Mouse (Mus musculus) MEL (cell line): ENCODE measurements around the gene Sgca. TPM values are rescaled to one million over a fixed set of nuclear protein-coding genes. Genes with fewer than 3 reads are reported as not detected.

Experiments
- DNase-seq: peaks from one replicate; pipeline ENCODE4 v3.0.0; 2011; ENCODE audit warnings: low read depth, low spot score
- H3K27ac ChIP-seq: 2 replicates; pipeline ENCODE4 v1.5.1; 2012; ENCODE audit warnings: low read depth, mild to moderate bottlenecking, control low read depth, low read length, moderate library complexity; ENCODE audit not compliant: control insufficient read depth
- H3K27me3 ChIP-seq, 2 experiments: fragments of 150-350 bp in 1 of 2; sonication (generic) in 1 of 2; 2 replicates each; pipeline ENCODE4 v1.6.1; 2012; ENCODE audit warnings: low read length in 2 of 2, mild to moderate bottlenecking in 2 of 2, improper control_type of control experiment in 1 of 2, moderate library complexity in 1 of 2; ENCODE audit not compliant: insufficient read depth in 2 of 2, control insufficient read depth in 1 of 2
- H3K36me3 ChIP-seq, 2 experiments: 2 replicates each; pipeline ENCODE4 v1.6.1; 2012 to 2014; ENCODE audit warnings: low read length in 2 of 2, improper control_type of control experiment in 1 of 2, inconsistent platforms in 1 of 2, mild to moderate bottlenecking in 1 of 2; ENCODE audit not compliant: insufficient read depth in 2 of 2, control insufficient read depth in 1 of 2
- H3K4me1 ChIP-seq, 2 experiments: fragments of 150-350 bp in 1 of 2; sonication (generic) in 1 of 2; 2 replicates each; pipeline ENCODE4 v1.6.1; 2012; ENCODE audit warnings: low read length in 2 of 2, improper control_type of control experiment in 1 of 2, mild to moderate bottlenecking in 1 of 2; ENCODE audit not compliant: insufficient read depth in 2 of 2, control insufficient read depth in 1 of 2
- H3K4me3 ChIP-seq, 2 experiments: fragments of 150-350 bp in 1 of 2; sonication (generic) in 1 of 2; 2 replicates each; pipeline ENCODE4 v1.5.1; 2012; ENCODE audit warnings: low read depth in 2 of 2, low read length in 2 of 2, mild to moderate bottlenecking in 2 of 2, moderate library complexity in 2 of 2, control low read depth in 1 of 2, improper control_type of control experiment in 1 of 2; ENCODE audit not compliant: control insufficient read depth in 1 of 2, insufficient read depth in 1 of 2
- H3K79me2 ChIP-seq: 2 replicates; pipeline ENCODE4 v1.6.1; 2012; ENCODE audit warnings: mild to moderate bottlenecking, low read length, moderate library complexity; ENCODE audit not compliant: control insufficient read depth, poor library complexity, insufficient read depth
- H3K9ac ChIP-seq: 2 replicates; pipeline ENCODE4 v1.6.1; 2012; ENCODE audit warnings: low read depth, mild to moderate bottlenecking, control low read depth, low read length, moderate library complexity; ENCODE audit not compliant: control insufficient read depth, poor library complexity, severe bottlenecking
- H3K9me3 ChIP-seq: fragments of 150-350 bp; sonication (generic); replicated peaks from 2 replicates; pipeline ENCODE4 v1.6.1; 2012; ENCODE audit warnings: mild to moderate bottlenecking, low read length, improper control_type of control experiment, moderate library complexity; ENCODE audit not compliant: insufficient read depth
- BHLHE40 ChIP-seq: IDR thresholded peaks from 2 replicates; pipeline ENCODE4 v1.6.1; 2012; ENCODE audit warnings: low read depth, mild to moderate bottlenecking, inconsistent platforms, low read length, improper control_type of control experiment, borderline replicate concordance
- CHD1 ChIP-seq: IDR thresholded peaks from 2 replicates; pipeline ENCODE4 v1.6.1; 2012; ENCODE audit warnings: low read depth, mild to moderate bottlenecking, inconsistent platforms, low read length, improper control_type of control experiment
- ETS1 ChIP-seq: IDR thresholded peaks from 2 replicates; pipeline ENCODE4 v1.6.1; 2012; ENCODE audit warnings: low read depth, mild to moderate bottlenecking, inconsistent platforms, low read length, improper control_type of control experiment, moderate library complexity
- KAT2A ChIP-seq: conservative IDR thresholded peaks from 2 replicates; pipeline ENCODE4 v1.6.1; 2012; ENCODE audit warnings: low read depth, low read length, improper control_type of control experiment, inconsistent platforms
- MAFK ChIP-seq: IDR thresholded peaks from 2 replicates; pipeline ENCODE4 v1.6.1; 2011; ENCODE audit warnings: low read depth, mild to moderate bottlenecking, low read length, improper control_type of control experiment, borderline replicate concordance
- MAX ChIP-seq: IDR thresholded peaks from 2 replicates; pipeline ENCODE4 v1.6.1; 2011; ENCODE audit warnings: low read length, improper control_type of control experiment
- MAZ ChIP-seq: IDR thresholded peaks from 2 replicates; pipeline ENCODE4 v1.6.1; 2012; ENCODE audit warnings: low read depth, mild to moderate bottlenecking, inconsistent platforms, low read length, improper control_type of control experiment
- MEF2A ChIP-seq: IDR thresholded peaks from 2 replicates; pipeline ENCODE4 v1.6.1; 2014; ENCODE audit warnings: low read depth, mild to moderate bottlenecking, inconsistent platforms, low read length, improper control_type of control experiment; ENCODE audit not compliant: poor library complexity, insufficient replicate concordance, severe bottlenecking; ENCODE audit errors: extremely low read depth
- MYB ChIP-seq: IDR thresholded peaks from 2 replicates; pipeline ENCODE4 v1.6.1; 2011; ENCODE audit warnings: mild to moderate bottlenecking, low read depth, low read length, improper control_type of control experiment
- MYC ChIP-seq: IDR thresholded peaks from 2 replicates; pipeline ENCODE4 v1.6.1; 2011; ENCODE audit warnings: low read depth, mild to moderate bottlenecking, low read length, improper control_type of control experiment, moderate library complexity
- NELFE ChIP-seq: IDR thresholded peaks from 2 replicates; pipeline ENCODE4 v1.6.1; 2011; ENCODE audit warnings: low read depth, low read length, improper control_type of control experiment
- NRF1 ChIP-seq: IDR thresholded peaks from 2 replicates; pipeline ENCODE4 v1.6.1; 2014; ENCODE audit warnings: low read depth, mild to moderate bottlenecking, inconsistent platforms, low read length, improper control_type of control experiment, moderate library complexity; ENCODE audit not compliant: poor library complexity, insufficient read depth, severe bottlenecking
- POLR2A ChIP-seq, 2 experiments: IDR thresholded peaks; 2 replicates each; pipeline ENCODE4 v1.6.1; 2011 to 2012; ENCODE audit warnings: low read length in 2 of 2, mild to moderate bottlenecking in 2 of 2, control low read depth in 1 of 2, improper control_type of control experiment in 1 of 2, low read depth in 1 of 2, moderate library complexity in 1 of 2; ENCODE audit not compliant: control insufficient read depth in 1 of 2, insufficient read depth in 1 of 2, poor library complexity in 1 of 2
- RCOR1 ChIP-seq: IDR thresholded peaks from 2 replicates; pipeline ENCODE4 v1.6.1; 2012; ENCODE audit warnings: low read depth, mild to moderate bottlenecking, inconsistent platforms, low read length, improper control_type of control experiment
- TAL1 ChIP-seq: IDR thresholded peaks from 2 replicates; pipeline ENCODE4 v1.6.1; 2012; ENCODE audit warnings: mild to moderate bottlenecking, inconsistent platforms, low read length, moderate library complexity, mixed read lengths
- TBP ChIP-seq: IDR thresholded peaks from 2 replicates; pipeline ENCODE4 v1.8.0; 2011; ENCODE audit warnings: low read depth, low read length, improper control_type of control experiment
- USF1 ChIP-seq: IDR thresholded peaks from 2 replicates; pipeline ENCODE4 v1.6.1; 2014; ENCODE audit warnings: low read depth, mild to moderate bottlenecking, inconsistent platforms, low read length, improper control_type of control experiment, moderate library complexity
- USF2 ChIP-seq, 2 experiments: IDR thresholded peaks; 2 replicates each; pipeline ENCODE4 v1.6.1; 2011 to 2012; ENCODE audit warnings: improper control_type of control experiment in 2 of 2, low read length in 2 of 2, borderline replicate concordance in 1 of 2, inconsistent platforms in 1 of 2, low read depth in 1 of 2, mild to moderate bottlenecking in 1 of 2; ENCODE audit not compliant: insufficient read depth in 1 of 2
- ZKSCAN1 ChIP-seq: IDR thresholded peaks from 2 replicates; pipeline ENCODE4 v1.6.1; 2012; ENCODE audit warnings: low read depth, mild to moderate bottlenecking, inconsistent platforms, low read length, improper control_type of control experiment, moderate library complexity
- ZNF384 ChIP-seq: IDR thresholded peaks from 2 replicates; pipeline ENCODE4 v1.6.1; 2012; ENCODE audit warnings: low read depth, mild to moderate bottlenecking, inconsistent platforms, low read length, improper control_type of control experiment
- polyA plus RNA-seq, 2 experiments: library from polyadenylated mRNA; stranded (reverse) in 1 of 2; unstranded in 1 of 2; fragments of >175 nt in 1 of 2; fragments of >200 nt in 1 of 2; gene quantifications; 2 replicates each; pipeline versions ENCODE4 v1.2.1 to v1.2.4; 2012; ENCODE audit warnings: low replicate concordance in 2 of 2, low read depth in 1 of 2; ENCODE audit not compliant: insufficient read length in 2 of 2, insufficient read depth in 1 of 2, missing spikeins in 1 of 2
- total RNA-seq: library from RNA; depleted of rRNA; stranded (reverse); fragments of 300-350 nt; gene quantifications from 2 replicates; pipeline ENCODE4 v1.2.3, GENCODE M21; 2012

The Sgca gene
- total and polyA plus RNA-seq, 3 experiments, result not detected

DNA sequence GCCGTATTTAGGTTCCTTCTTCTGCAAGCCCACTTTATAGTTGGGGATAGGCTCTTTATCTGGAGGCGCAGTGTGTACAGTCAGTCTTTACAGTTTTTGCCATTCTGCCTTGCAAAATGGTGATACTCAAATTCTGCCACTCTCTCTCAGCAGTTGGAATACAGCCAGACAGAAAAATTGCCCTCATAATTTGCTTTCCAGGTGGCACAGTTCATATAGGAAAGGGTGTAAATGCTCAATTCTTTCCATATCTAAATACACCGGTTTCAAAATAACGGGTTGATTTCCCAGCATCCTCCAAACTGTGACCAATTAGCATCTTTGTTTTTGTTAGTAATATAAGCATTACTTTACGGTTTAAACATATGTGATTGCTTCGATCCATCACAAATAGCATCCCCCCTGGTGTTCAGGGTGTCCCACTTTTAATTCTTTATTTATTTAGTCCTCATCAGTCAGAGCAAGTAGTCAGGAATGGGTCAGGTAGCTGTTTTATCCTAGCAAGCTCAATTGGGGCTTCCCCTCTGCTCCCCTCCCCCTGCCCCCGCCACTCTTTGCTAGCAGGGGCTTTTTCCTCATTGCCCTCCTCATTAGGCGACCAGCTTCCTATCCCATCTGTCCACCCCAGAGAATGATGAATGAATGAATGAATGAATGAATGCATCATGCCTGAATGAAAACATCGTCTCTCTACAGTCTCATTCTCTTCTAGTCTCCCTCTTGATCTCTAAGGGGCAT lies 2.2 kb upstream of the Sgca start (continued):
- TF ChIP-seq KAT2A (no peak), MAX (peak; percentile 35; the same call in 1 of the 2 replicates), TAL1 (peak; percentile 44), ETS1 (peak; percentile 46; the same call in 1 of the 2 replicates), CHD1 (no peak), BHLHE40 (no peak), TBP (no peak), POLR2A (IDR thresholded peaks at IDR 0.05; ENCODE audit: control insufficient read depth in 1 of 2, insufficient read depth in 1 of 2, low read depth in 1 of 2, low read length in 2 of 2, poor library complexity in 1 of 2) (no peak)

GRCm38 (mm10) chr11:94974951-94975350 lies 1.2 kb downstream of the Sgca start:
- no peak for DNase-seq
- Histone ChIP-seq H3K9me3 (no peaks in the 10 kb centered on the region), H3K4me1 (peaks cover 2 to 11% of the 10 kb centered on the region in 2 experiments; a peak in 3 of 4 replicates), H3K27ac (no peak overlapping the region), H3K27me3 (no peaks in the 10 kb centered on the region), H3K9ac (no peak overlapping the region), H3K79me2 (no peaks in the 10 kb centered on the region), H3K4me3 (no peak overlapping the region), H3K36me3 (peaks cover 0 to 11% of the 10 kb centered on the region in 2 experiments; a peak in 2 of 4 replicates)
- TF ChIP-seq NELFE (no peak), MAFK (no peak), ZKSCAN1 (no peak), MEF2A (no peak), ZNF384 (no peak), POLR2A (IDR thresholded peaks at IDR 0.05; ENCODE audit: control insufficient read depth in 1 of 2, insufficient read depth in 1 of 2, low read depth in 1 of 2, low read length in 2 of 2, poor library complexity in 1 of 2) (no peak), MYB (no peak), MYC (no peak), USF1 (no peak)

DNA sequence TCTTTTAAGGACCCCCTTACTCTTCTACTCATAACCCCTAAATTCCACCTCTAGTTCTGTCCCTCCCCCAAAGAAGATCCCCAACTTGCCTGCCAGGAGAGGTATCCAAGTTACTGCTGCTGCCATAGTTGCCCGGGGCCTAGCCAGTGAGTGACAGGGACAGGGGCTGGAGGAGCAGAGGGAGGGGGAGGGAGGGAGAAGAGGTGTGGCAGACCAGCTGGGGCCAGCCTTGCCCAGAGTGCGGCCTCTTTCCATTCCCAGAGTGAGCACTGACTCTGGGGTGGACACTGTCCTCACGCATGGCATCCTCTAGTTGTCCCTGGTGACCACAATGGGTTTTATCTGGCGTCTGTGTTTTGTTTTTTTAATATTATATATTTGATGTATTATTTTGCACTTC lies 2.8 kb downstream of the Sgca start:
- Histone ChIP-seq H3K79me2 (no peaks in the 10 kb centered on the region), H3K27ac (no peak overlapping the region), H3K36me3 (peaks cover 0 to 3% of the 10 kb centered on the region in 2 experiments; a peak in 2 of 4 replicates), H3K27me3 (peaks cover 5 to 7% of the 10 kb centered on the region in 2 experiments), H3K9ac (no peak overlapping the region), H3K9me3 (no peaks in the 10 kb centered on the region), H3K4me1 (peaks cover 1 to 3% of the 10 kb centered on the region in 2 experiments; a peak in 2 of 4 replicates), H3K4me3 (no peak overlapping the region)
- TF ChIP-seq MAZ (no peak), USF2 (IDR thresholded peaks at IDR 0.05; ENCODE audit: borderline replicate concordance in 1 of 2, insufficient read depth in 1 of 2, low read depth in 1 of 2, low read length in 2 of 2) (no peak), ZKSCAN1 (no peak), NRF1 (no peak), RCOR1 (no peak)
- DNase-seq, result no peak
